Mouse (Mus musculus) liver, postnatal 0 days (tissue): ENCODE measurements around the gene Cux1. TPM values are rescaled to one million over a fixed set of nuclear protein-coding genes. Genes with fewer than 3 reads are reported as not detected.

Source experiments
- ATAC-seq: fragments of 200-750 bp; cut with Nextera tagmentation; 2 replicates; pipeline ENCODE4 v1.8.0; 2017; ENCODE audit warnings: mild to moderate bottlenecking, moderate library complexity
- DNase-seq: peaks from one replicate; pipeline ENCODE4 v3.0.0-alpha.2; 2016
- H3K27ac ChIP-seq: fragments of 300-500 bp; sonication (generic); 2 replicates; pipeline ENCODE4 v1.5.1; 2014; ENCODE audit warnings: antibody characterized with exemption, moderate library complexity, mild to moderate bottlenecking, low read depth
- H3K27me3 ChIP-seq: fragments of 300-500 bp; sonication (generic); 2 replicates; pipeline ENCODE4 v1.6.1; 2014; ENCODE audit warnings: low read length, control low read depth, mixed read lengths; ENCODE audit not compliant: insufficient read depth
- H3K36me3 ChIP-seq: fragments of 300-500 bp; sonication (generic); replicated peaks from 2 replicates; pipeline ENCODE4 v1.6.1; 2014; ENCODE audit warnings: mild to moderate bottlenecking, control low read depth, low read length, moderate library complexity, mixed read lengths; ENCODE audit not compliant: insufficient read depth
- H3K4me1 ChIP-seq: fragments of 300-500 bp; sonication (generic); 2 replicates; pipeline ENCODE4 v1.6.1; 2014; ENCODE audit warnings: antibody characterized with exemption, mild to moderate bottlenecking, control low read depth; ENCODE audit not compliant: insufficient read depth
- H3K4me2 ChIP-seq: fragments of 300-500 bp; sonication (generic); 2 replicates; pipeline ENCODE4 v1.6.1; 2014; ENCODE audit warnings: low read depth, mild to moderate bottlenecking, low read length, moderate library complexity, mixed read lengths
- H3K4me3 ChIP-seq: fragments of 300-500 bp; sonication (generic); 2 replicates; pipeline ENCODE4 v1.5.1; 2014; ENCODE audit warnings: low read depth, low read length
- H3K9ac ChIP-seq: fragments of 300-500 bp; sonication (generic); replicated peaks from 2 replicates; pipeline ENCODE4 v1.6.1; 2014; ENCODE audit warnings: mild to moderate bottlenecking, moderate library complexity
- H3K9me3 ChIP-seq: fragments of 300-500 bp; sonication (generic); 2 replicates; pipeline ENCODE4 v1.6.1; 2016; ENCODE audit warnings: mild to moderate bottlenecking, control low read depth, low read length, mixed read lengths
- CTCF ChIP-seq: sonication (generic); IDR thresholded peaks from 2 replicates; pipeline ENCODE4 v1.5.1; 2016; ENCODE audit warnings: antibody characterized with exemption, low read depth
- EP300 ChIP-seq: IDR thresholded peaks from 2 replicates; pipeline ENCODE4 v1.6.1; 2016; ENCODE audit warnings: antibody characterized with exemption, low read depth, mild to moderate bottlenecking
- WGBS: fragments of 180-500 bp; shearing (Covaris S2); extraction: QIAGEN DNeasy Blood & Tissue Kit; methylation state at CpG from one replicate; pipeline ENCODE4 v1.1.7; 2014; ENCODE audit not compliant: insufficient replicate concordance; 5-methylcytosine and 5-hydroxymethylcytosine counted together
- polyA plus RNA-seq: library from polyadenylated mRNA; unstranded; fragments of >200 nt; fragmentation: Nextera tagmentation; extraction: Ambion mirVana; gene quantifications from 2 replicates; pipeline ENCODE4 v1.2.1, GENCODE M21; 2015

Cux1 gene
- polyA plus RNA-seq, 1 experiment from 2014 or later, result 10.7 TPM

DNA sequence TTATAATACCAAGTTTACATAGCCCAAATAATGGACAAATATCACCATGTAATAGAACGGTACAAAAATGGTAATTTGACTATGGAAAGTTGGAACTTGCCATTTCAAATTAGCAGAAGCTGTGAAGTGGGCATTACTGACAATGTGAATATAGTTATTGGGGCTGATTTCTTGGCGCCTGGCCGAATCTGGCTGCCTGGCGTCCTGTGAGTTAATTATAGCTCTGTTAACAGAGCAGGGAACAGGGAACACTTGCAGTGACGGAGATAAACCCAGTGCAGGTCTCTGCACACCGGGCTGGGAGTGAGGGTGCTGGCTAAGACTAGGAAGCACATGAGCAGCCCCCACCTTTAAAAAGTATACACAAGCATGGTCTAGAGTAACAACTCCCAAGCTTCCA lies 104.7 kb downstream of the Cux1 start:
- no peak for DNase-seq
- TF ChIP-seq EP300, result no peak
- no peak for TF ChIP-seq CTCF
- ATAC-seq, result no peak
- no peak overlapping the region for H3K9ac ChIP-seq
- H3K4me1 ChIP-seq, result peaks cover 46% of the 10 kb centered on the region
- no peaks in the 10 kb centered on the region for H3K36me3 ChIP-seq
- H3K4me3 ChIP-seq, result no peak overlapping the region
- H3K27ac ChIP-seq, result no peak overlapping the region
- H3K27me3 ChIP-seq, result no peaks in the 10 kb centered on the region
- no peak overlapping the region for H3K4me2 ChIP-seq
- no peaks in the 10 kb centered on the region for H3K9me3 ChIP-seq
- 65% methylated on average over 6 of the region's 6 CpGs for WGBS

GRCm38 (mm10) chr5:136459901-136460300 lies 107.4 kb downstream of the Cux1 start:
- Histone ChIP-seq H3K4me3 (no peak overlapping the region), H3K4me2 (no peak overlapping the region), H3K27me3 (no peaks in the 10 kb centered on the region), H3K4me1 (peaks cover 37% of the 10 kb centered on the region), H3K36me3 (no peaks in the 10 kb centered on the region), H3K9me3 (no peaks in the 10 kb centered on the region), H3K9ac (no peak overlapping the region), H3K27ac (no peak overlapping the region)
- peak; percentile 42 for DNase-seq
- peak; percentile 33; the same call in 1 of the 2 replicates for ATAC-seq
- TF ChIP-seq EP300 (peak; percentile 38; the same call in 1 of the 2 replicates), CTCF (no peak)
- WGBS, result 54% methylated on average over 6 of the region's 6 CpGs

DNA sequence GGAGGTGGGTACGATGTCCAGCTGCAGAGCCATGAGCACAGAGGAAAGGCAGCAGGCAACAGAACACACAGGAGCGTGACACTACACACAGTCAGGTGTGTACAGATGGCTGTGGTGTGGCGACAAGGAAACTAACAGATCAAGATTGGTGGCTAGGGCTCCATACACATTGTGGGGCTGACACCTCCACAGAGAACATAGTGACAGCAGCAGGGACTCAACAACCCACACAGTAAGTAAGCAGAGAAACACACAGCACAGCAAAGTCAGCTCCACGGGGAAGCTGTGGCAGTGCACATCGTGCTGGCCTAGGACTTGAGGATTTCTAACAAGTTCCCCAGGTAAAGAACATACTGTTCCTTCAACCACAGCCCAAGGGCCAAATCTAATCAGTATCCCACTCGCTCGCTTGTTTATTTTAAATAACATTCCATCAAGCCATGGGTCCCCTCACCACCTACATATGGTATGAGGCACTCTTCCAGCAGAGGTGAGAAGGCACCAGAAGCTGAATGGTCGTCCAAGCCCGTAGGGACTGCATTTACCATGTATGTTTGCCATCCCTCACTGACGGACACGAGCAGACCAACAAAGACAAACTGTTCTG lies 108.3 kb downstream of the Cux1 start:
- H3K36me3 ChIP-seq, result no peaks in the 10 kb centered on the region
- H3K9me3 ChIP-seq, result no peaks in the 10 kb centered on the region
- H3K4me1 ChIP-seq, result peaks cover 28% of the 10 kb centered on the region
- H3K27ac ChIP-seq, result peak overlapping the region; percentile 22; the same call in 1 of the 2 replicates
- no peaks in the 10 kb centered on the region for H3K27me3 ChIP-seq
- WGBS, result 63% methylated on average over 11 of the region's 11 CpGs
- no peak overlapping the region for H3K4me3 ChIP-seq
- TF ChIP-seq EP300 (no peak), CTCF (no peak)
- DNase-seq (no peak), ATAC-seq (peak; percentile 19; the same call in 1 of the 2 replicates)
- H3K4me2 ChIP-seq, result no peak overlapping the region
- H3K9ac ChIP-seq, result no peak overlapping the region

DNA sequence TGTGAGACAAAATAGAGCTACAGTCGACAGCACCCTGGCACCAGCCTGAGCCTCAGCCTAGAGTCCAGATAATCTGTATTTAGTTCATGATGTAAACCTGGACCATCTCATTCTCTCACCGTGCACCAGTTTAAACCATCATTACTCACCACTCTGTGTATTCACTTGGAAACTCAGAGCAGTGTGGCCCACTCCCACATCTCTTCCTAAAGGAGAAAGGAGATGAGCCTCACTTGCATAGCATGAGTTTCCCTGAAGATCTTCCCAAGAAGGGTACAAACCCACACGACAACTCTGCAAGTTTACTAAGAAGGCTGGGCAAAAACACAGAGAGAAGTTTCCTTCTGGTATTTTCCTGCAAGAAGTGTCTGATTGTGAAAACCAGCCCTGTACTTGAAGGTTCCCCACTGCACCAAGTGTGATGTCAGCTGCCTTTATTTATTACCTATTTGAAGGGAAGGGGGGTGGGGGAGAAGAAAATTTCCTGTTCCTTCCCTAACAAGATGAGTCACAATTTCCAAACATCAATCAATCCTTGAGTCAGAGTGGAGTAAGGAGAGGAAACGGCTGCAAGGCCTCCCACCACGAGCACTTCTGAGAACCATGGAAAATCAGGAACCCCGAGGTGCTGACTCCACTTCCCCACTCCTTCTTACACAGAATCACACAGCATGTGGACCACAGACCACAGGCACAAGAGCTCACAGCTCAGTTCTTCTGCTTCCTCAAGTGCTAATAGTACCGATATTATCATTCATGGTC lies 109.0 kb downstream of the Cux1 start:
- Histone ChIP-seq H3K27ac (peak overlapping the region; percentile 44; the same call in 1 of the 2 replicates), H3K4me2 (no peak overlapping the region), H3K36me3 (no peaks in the 10 kb centered on the region), H3K9ac (no peak overlapping the region), H3K4me1 (peaks cover 21% of the 10 kb centered on the region), H3K27me3 (no peaks in the 10 kb centered on the region), H3K9me3 (no peaks in the 10 kb centered on the region), H3K4me3 (no peak overlapping the region)
- WGBS, result 39% methylated on average over 7 of the region's 7 CpGs
- DNase-seq (no peak), ATAC-seq (peak; percentile 62)
- peak; percentile 82 for TF ChIP-seq EP300
- no peak for TF ChIP-seq CTCF

DNA sequence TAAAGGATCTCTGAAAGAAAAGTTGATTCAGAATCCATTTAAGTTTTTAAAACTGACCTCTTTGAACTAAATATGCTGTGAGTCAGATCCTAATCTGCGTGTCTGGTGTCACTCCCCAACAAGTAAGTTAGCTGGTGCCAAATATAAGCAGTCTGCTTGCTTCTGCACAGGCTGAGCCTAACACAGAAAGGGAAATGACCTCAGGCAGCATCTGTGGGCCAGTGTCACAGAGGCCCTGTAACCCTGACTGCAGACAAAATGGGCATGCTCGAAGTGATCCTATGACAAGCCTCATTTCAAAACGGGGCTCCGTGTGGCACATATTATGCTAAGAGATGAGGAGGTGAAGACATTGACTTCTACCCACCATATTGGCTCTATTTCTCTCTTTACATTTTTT lies 110.9 kb downstream of the Cux1 start:
- Histone ChIP-seq H3K27ac (no peak overlapping the region), H3K27me3 (no peaks in the 10 kb centered on the region), H3K4me2 (no peak overlapping the region), H3K4me3 (no peak overlapping the region), H3K4me1 (peaks cover 21% of the 10 kb centered on the region), H3K36me3 (no peaks in the 10 kb centered on the region), H3K9ac (no peak overlapping the region), H3K9me3 (no peaks in the 10 kb centered on the region)
- DNase-seq (no peak), ATAC-seq (no peak)
- 53% methylated on average over 4 of the region's 4 CpGs for WGBS
- no peak for TF ChIP-seq CTCF
- no peak for TF ChIP-seq EP300

- DNase-seq (no peak), ATAC-seq (no peak)
- Histone ChIP-seq H3K9ac (no peak overlapping the region), H3K4me3 (no peak overlapping the region), H3K4me2 (no peak overlapping the region), H3K9me3 (no peaks in the 10 kb centered on the region), H3K4me1 (peaks cover 11% of the 10 kb centered on the region), H3K27ac (no peak overlapping the region), H3K36me3 (no peaks in the 10 kb centered on the region), H3K27me3 (no peaks in the 10 kb centered on the region)
- 89% methylated on average over 3 of the region's 3 CpGs for WGBS
- no peak for TF ChIP-seq CTCF
- TF ChIP-seq EP300, result no peak
Observed at GRCm38 (mm10) chr5:136452681-136453080, 114.6 kb downstream of the Cux1 start.
